Mouse (Mus musculus) forebrain, embryonic 13.5 days (tissue): ENCODE data around the gene Sh3pxd2a. TPM values are rescaled to one million over a fixed set of nuclear protein-coding genes. Genes with fewer than 3 reads are reported as not detected.
"Not testable (repeated sequence)": the region's sequence is repeated elsewhere in the genome, so short reads cannot be mapped to it uniquely, and the experiment has no call there.

Experiments
- ATAC-seq: fragments of 200-750 bp; cut with Nextera tagmentation; 2 replicates; pipeline ENCODE4 v1.8.0; 2017
- H3K27ac ChIP-seq: fragments of 300-500 bp; sonication (generic); 2 replicates; pipeline ENCODE4 v1.5.1; 2015; ENCODE audit warnings: inconsistent platforms, mild to moderate bottlenecking, moderate library complexity
- H3K27me3 ChIP-seq: fragments of 300-500 bp; sonication (generic); 2 replicates; pipeline ENCODE4 v1.6.1; 2015; ENCODE audit warnings: mild to moderate bottlenecking, inconsistent platforms
- H3K36me3 ChIP-seq: fragments of 300-500 bp; sonication (generic); 2 replicates; pipeline ENCODE4 v1.6.1; 2015; ENCODE audit warnings: mild to moderate bottlenecking, inconsistent platforms; ENCODE audit not compliant: poor library complexity, severe bottlenecking
- H3K4me1 ChIP-seq: fragments of 300-500 bp; sonication (generic); 2 replicates; pipeline ENCODE4 v1.6.1; 2015; ENCODE audit warnings: inconsistent platforms
- H3K4me2 ChIP-seq: fragments of 300-500 bp; sonication (generic); 2 replicates; pipeline ENCODE4 v1.6.1; 2015; ENCODE audit warnings: inconsistent platforms, mild to moderate bottlenecking, moderate library complexity
- H3K4me3 ChIP-seq: fragments of 300-500 bp; sonication (generic); 2 replicates; pipeline ENCODE4 v1.5.1; 2015; ENCODE audit warnings: mild to moderate bottlenecking, inconsistent platforms
- H3K9ac ChIP-seq: fragments of 300-500 bp; sonication (generic); 2 replicates; pipeline ENCODE4 v1.6.1; 2015; ENCODE audit warnings: mild to moderate bottlenecking, inconsistent platforms
- H3K9me3 ChIP-seq: fragments of 300-500 bp; sonication (generic); replicated peaks from 2 replicates; pipeline ENCODE4 v1.6.1; 2016; ENCODE audit warnings: inconsistent platforms
- WGBS: fragments of 180-500 bp; shearing (Covaris S2); methylation state at CpG from one replicate; pipeline ENCODE4 v1.1.7; 2015; 5-methylcytosine and 5-hydroxymethylcytosine counted together
- polyA plus RNA-seq: library from polyadenylated mRNA; unstranded; fragments of >200 nt; fragmentation: Nextera tagmentation; extraction: Ambion mirVana; gene quantifications from 2 replicates; pipeline ENCODE4 v1.2.1, GENCODE M21; 2015

Gene Sh3pxd2a
- polyA plus RNA-seq, 1 experiment from 2014 or later, result 3.6 TPM

- H3K36me3 ChIP-seq, result no peaks in the 10 kb centered on the region
- ATAC-seq, result no peak
- 70% methylated on average over 18 of the region's 18 CpGs for WGBS
- H3K27ac ChIP-seq, result no peak overlapping the region
- no peak overlapping the region for H3K9ac ChIP-seq
- no peaks in the 10 kb centered on the region for H3K9me3 ChIP-seq
- H3K27me3 ChIP-seq, result no peaks in the 10 kb centered on the region
- no peaks in the 10 kb centered on the region for H3K4me1 ChIP-seq
- H3K4me2 ChIP-seq, result no peak overlapping the region
- H3K4me3 ChIP-seq, result no peak overlapping the region
Observed at GRCm38 (mm10) chr19:47397882-47398671, 66.1 kb downstream of the Sh3pxd2a start.

GRCm38 (mm10) chr19:47395338-47395737, 68.9 kb downstream of the Sh3pxd2a start:
- no peaks in the 10 kb centered on the region for H3K4me1 ChIP-seq
- 92% methylated on average over 4 of the region's 4 CpGs for WGBS
- H3K27me3 ChIP-seq, result no peaks in the 10 kb centered on the region
- no peak overlapping the region for H3K4me2 ChIP-seq
- no peak overlapping the region for H3K27ac ChIP-seq
- no peaks in the 10 kb centered on the region for H3K36me3 ChIP-seq
- ATAC-seq, result no peak
- no peak overlapping the region for H3K4me3 ChIP-seq
- no peak overlapping the region for H3K9ac ChIP-seq
- H3K9me3 ChIP-seq, result no peaks in the 10 kb centered on the region

DNA sequence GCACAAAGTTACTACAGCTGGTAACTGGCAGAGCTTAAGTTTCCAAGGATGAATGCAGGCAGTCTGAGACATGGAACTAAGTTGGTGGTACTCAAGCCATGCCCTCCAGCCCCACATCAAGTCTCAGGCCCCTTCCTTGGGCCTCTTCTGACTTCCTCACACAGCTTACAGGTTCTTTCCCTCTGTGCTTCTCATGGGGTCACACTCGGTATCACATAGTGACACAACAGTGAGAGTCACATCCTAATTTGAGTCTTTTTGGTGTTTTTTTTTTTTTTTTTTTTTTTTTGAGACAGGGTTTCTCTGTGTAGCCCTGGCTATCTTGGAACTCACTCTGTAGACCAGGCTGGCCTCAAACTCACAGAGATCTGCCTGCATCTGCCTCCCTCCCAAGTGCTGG, 69.4 kb downstream of the Sh3pxd2a start:
- H3K27me3 ChIP-seq, H3K4me1 ChIP-seq, H3K4me2 ChIP-seq, H3K9me3 ChIP-seq, H3K27ac ChIP-seq, H3K9ac ChIP-seq, ATAC-seq, H3K36me3 ChIP-seq, H3K4me3 ChIP-seq: not testable (repeated sequence)
- WGBS, result 100% methylated on average over 1 of the region's 1 CpGs

DNA sequence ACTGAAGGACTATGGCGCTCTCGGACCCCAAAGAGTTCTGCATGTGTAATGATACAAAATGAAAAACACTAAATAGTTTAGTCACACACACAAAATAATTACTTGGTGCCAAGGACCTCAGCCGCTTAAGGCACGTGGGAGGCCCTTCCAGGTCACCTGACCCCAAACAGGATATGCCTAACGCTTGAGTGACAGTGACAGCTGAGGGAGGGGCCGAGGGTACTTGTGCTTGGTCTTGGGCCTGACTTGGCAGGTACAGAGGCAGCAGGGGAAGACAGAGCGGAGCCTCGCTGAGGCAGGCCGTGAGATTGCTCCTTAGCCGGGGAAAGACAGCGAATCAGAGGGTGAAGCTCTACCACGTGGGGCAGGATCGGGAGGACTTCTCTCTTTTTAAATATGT, 73.3 kb downstream of the Sh3pxd2a start:
- Histone ChIP-seq H3K27ac (no peak overlapping the region), H3K36me3 (no peaks in the 10 kb centered on the region), H3K4me1 (no peaks in the 10 kb centered on the region), H3K27me3 (no peaks in the 10 kb centered on the region), H3K9me3 (no peaks in the 10 kb centered on the region), H3K4me3 (no peak overlapping the region), H3K9ac (no peak overlapping the region), H3K4me2 (no peak overlapping the region)
- WGBS, result 86% methylated on average over 13 of the region's 13 CpGs
- ATAC-seq, result no peak

DNA sequence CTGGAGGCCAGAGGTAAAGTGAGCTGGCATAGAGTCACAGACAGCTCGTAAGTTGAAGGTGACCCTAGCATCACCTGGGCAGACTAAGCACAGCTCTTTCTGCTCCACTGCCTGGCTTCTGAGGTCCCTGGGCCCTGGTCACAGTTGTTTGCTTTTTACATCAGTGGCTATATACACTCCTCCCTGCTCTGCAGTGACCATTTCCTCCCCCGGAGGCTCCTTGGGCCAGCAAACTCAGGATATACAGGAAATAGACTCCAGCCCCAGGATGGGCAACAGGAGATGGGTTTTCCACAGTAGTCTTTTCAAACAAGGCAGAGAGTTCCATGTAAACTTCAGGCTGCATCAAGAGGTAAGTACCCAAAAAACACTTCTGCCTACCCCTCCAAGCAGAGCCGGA, 76.3 kb downstream of the Sh3pxd2a start:
- H3K9ac ChIP-seq, result no peak overlapping the region
- H3K4me3 ChIP-seq, result no peak overlapping the region
- no peak for ATAC-seq
- no peaks in the 10 kb centered on the region for H3K36me3 ChIP-seq
- H3K4me2 ChIP-seq, result no peak overlapping the region
- no peaks in the 10 kb centered on the region for H3K27me3 ChIP-seq
- H3K4me1 ChIP-seq, result no peaks in the 10 kb centered on the region
- H3K9me3 ChIP-seq, result no peaks in the 10 kb centered on the region
- WGBS, result 81% methylated on average over 3 of the region's 3 CpGs
- no peak overlapping the region for H3K27ac ChIP-seq

- no peak overlapping the region for H3K9ac ChIP-seq
- H3K27ac ChIP-seq, result no peak overlapping the region
- no peaks in the 10 kb centered on the region for H3K9me3 ChIP-seq
- H3K27me3 ChIP-seq, result no peaks in the 10 kb centered on the region
- 77% methylated on average over 6 of the region's 6 CpGs for WGBS
- no peaks in the 10 kb centered on the region for H3K4me1 ChIP-seq
- H3K4me2 ChIP-seq, result no peak overlapping the region
- H3K4me3 ChIP-seq, result no peak overlapping the region
- no peak for ATAC-seq
- H3K36me3 ChIP-seq, result no peaks in the 10 kb centered on the region
Observed at GRCm38 (mm10) chr19:47387395-47387794, 76.8 kb downstream of the Sh3pxd2a start.

GRCm38 (mm10) chr19:47385971-47386370, 78.2 kb downstream of the Sh3pxd2a start:
- H3K36me3 ChIP-seq, result no peaks in the 10 kb centered on the region
- H3K27me3 ChIP-seq, result no peaks in the 10 kb centered on the region
- H3K27ac ChIP-seq, result no peak overlapping the region
- H3K4me1 ChIP-seq, result no peaks in the 10 kb centered on the region
- H3K9ac ChIP-seq, result no peak overlapping the region
- no peak for ATAC-seq
- WGBS, result 91% methylated on average over 10 of the region's 10 CpGs
- H3K9me3 ChIP-seq, result no peaks in the 10 kb centered on the region
- no peak overlapping the region for H3K4me2 ChIP-seq
- H3K4me3 ChIP-seq, result no peak overlapping the region

GRCm38 (mm10) chr19:47384639-47385038, 79.6 kb downstream of the Sh3pxd2a start:
- Histone ChIP-seq H3K4me2 (no peak overlapping the region), H3K27me3 (no peaks in the 10 kb centered on the region), H3K36me3 (no peaks in the 10 kb centered on the region), H3K9me3 (no peaks in the 10 kb centered on the region), H3K4me1 (no peaks in the 10 kb centered on the region), H3K9ac (no peak overlapping the region), H3K4me3 (no peak overlapping the region), H3K27ac (no peak overlapping the region)
- no peak for ATAC-seq
- WGBS, result 89% methylated on average over 3 of the region's 3 CpGs

- no peaks in the 10 kb centered on the region for H3K4me1 ChIP-seq
- no peaks in the 10 kb centered on the region for H3K27me3 ChIP-seq
- WGBS, result 86% methylated on average over 12 of the region's 12 CpGs
- H3K36me3 ChIP-seq, result no peaks in the 10 kb centered on the region
- H3K27ac ChIP-seq, result no peak overlapping the region
- no peaks in the 10 kb centered on the region for H3K9me3 ChIP-seq
- no peak overlapping the region for H3K9ac ChIP-seq
- ATAC-seq, result no peak
- H3K4me2 ChIP-seq, result no peak overlapping the region
- no peak overlapping the region for H3K4me3 ChIP-seq
Observed at GRCm38 (mm10) chr19:47384036-47384435, 80.2 kb downstream of the Sh3pxd2a start.

GRCm38 (mm10) chr19:47382268-47382667, 81.9 kb downstream of the Sh3pxd2a start:
- Histone ChIP-seq H3K9me3 (no peaks in the 10 kb centered on the region), H3K27ac (no peak overlapping the region), H3K27me3 (no peaks in the 10 kb centered on the region), H3K9ac (no peak overlapping the region), H3K4me1 (no peaks in the 10 kb centered on the region), H3K4me2 (no peak overlapping the region), H3K36me3 (no peaks in the 10 kb centered on the region), H3K4me3 (no peak overlapping the region)
- ATAC-seq, result no peak
- WGBS, result 82% methylated on average over 5 of the region's 5 CpGs

- H3K27me3 ChIP-seq, result no peaks in the 10 kb centered on the region
- ATAC-seq, result no peak
- H3K27ac ChIP-seq, result no peak overlapping the region
- H3K4me2 ChIP-seq, result no peak overlapping the region
- no peaks in the 10 kb centered on the region for H3K4me1 ChIP-seq
- WGBS, result 92% methylated on average over 15 of the region's 15 CpGs
- no peak overlapping the region for H3K9ac ChIP-seq
- H3K9me3 ChIP-seq, result no peaks in the 10 kb centered on the region
- H3K4me3 ChIP-seq, result no peak overlapping the region
- H3K36me3 ChIP-seq, result no peaks in the 10 kb centered on the region
Observed at GRCm38 (mm10) chr19:47381011-47381410, 83.2 kb downstream of the Sh3pxd2a start.

DNA sequence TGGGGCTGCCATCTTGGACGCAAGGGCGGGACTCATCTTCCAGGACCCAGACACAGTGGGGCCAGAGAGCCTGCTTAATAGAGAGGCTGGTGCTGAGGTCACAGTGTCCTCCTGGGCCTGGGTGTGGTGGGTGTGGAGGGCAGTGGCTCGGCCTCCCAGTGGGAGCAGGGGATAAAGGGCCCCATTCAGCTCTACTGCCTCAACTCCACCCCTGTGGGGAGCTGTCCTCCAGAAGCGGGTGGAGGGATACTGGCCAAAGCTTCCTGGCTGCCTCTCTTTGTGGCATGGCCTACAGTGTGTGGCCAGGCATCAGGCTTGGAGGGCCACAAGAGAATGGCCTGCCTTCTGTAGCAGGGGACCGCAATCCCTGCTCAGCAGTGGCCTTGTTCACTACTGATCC, 85.1 kb downstream of the Sh3pxd2a start:
- ATAC-seq, result no peak
- WGBS, result 73% methylated on average over 5 of the region's 5 CpGs
- Histone ChIP-seq H3K4me3 (no peak overlapping the region), H3K4me1 (no peaks in the 10 kb centered on the region), H3K27me3 (no peaks in the 10 kb centered on the region), H3K9ac (no peak overlapping the region), H3K9me3 (no peaks in the 10 kb centered on the region), H3K4me2 (no peak overlapping the region), H3K36me3 (no peaks in the 10 kb centered on the region), H3K27ac (no peak overlapping the region)
